Mouse (Mus musculus) neural tube, embryonic 14.5 days (tissue): ENCODE data around the gene Clcn6. TPM values are rescaled to one million over a fixed set of nuclear protein-coding genes. Genes with fewer than 3 reads are reported as not detected.
"Not testable (repeated sequence)": the region's sequence is repeated elsewhere in the genome, so short reads cannot be mapped to it uniquely, and the experiment has no call there.

Experiments
- ATAC-seq: fragments of 200-750 bp; cut with Nextera tagmentation; 2 replicates; pipeline ENCODE4 v1.8.0; 2017; ENCODE audit warnings: low read depth, mild to moderate bottlenecking, moderate TSS enrichment, moderate library complexity
- H3K27ac ChIP-seq: fragments of 300-500 bp; sonication (generic); 2 replicates; pipeline ENCODE4 v1.5.1; 2014; ENCODE audit warnings: low read depth, mild to moderate bottlenecking, control low read depth, low read length, moderate library complexity, mixed read lengths
- H3K27me3 ChIP-seq: fragments of 300-500 bp; sonication (generic); 2 replicates; pipeline ENCODE4 v1.6.1; 2014; ENCODE audit warnings: low read length; ENCODE audit not compliant: control insufficient read depth, insufficient read depth
- H3K36me3 ChIP-seq: fragments of 300-500 bp; sonication (generic); 2 replicates; pipeline ENCODE4 v1.6.1; 2014; ENCODE audit warnings: low read length, mixed read lengths; ENCODE audit not compliant: control insufficient read depth, insufficient read depth
- H3K4me1 ChIP-seq: fragments of 300-500 bp; sonication (generic); 2 replicates; pipeline ENCODE4 v1.6.1; 2014; ENCODE audit warnings: low read length; ENCODE audit not compliant: control insufficient read depth, insufficient read depth
- H3K4me2 ChIP-seq: fragments of 300-500 bp; sonication (generic); 2 replicates; pipeline ENCODE4 v1.6.1; 2014; ENCODE audit warnings: mild to moderate bottlenecking, low read depth, low read length, control low read depth
- H3K4me3 ChIP-seq: fragments of 300-500 bp; sonication (generic); 2 replicates; pipeline ENCODE4 v1.5.1; 2014; ENCODE audit warnings: low read depth, low read length, control low read depth, mixed read lengths
- H3K9ac ChIP-seq: fragments of 300-500 bp; sonication (generic); replicated peaks from 2 replicates; pipeline ENCODE4 v1.6.1; 2014; ENCODE audit warnings: low read depth, mild to moderate bottlenecking, control low read depth, low read length, mixed read lengths
- H3K9me3 ChIP-seq: fragments of 300-500 bp; sonication (generic); 2 replicates; pipeline ENCODE4 v1.6.1; 2016; ENCODE audit warnings: low read length; ENCODE audit not compliant: control insufficient read depth
- WGBS: fragments of 180-500 bp; shearing (Covaris S2); extraction: QIAGEN DNeasy Blood & Tissue Kit; methylation state at CpG from one replicate; pipeline ENCODE4 v1.1.7; 2014; 5-methylcytosine and 5-hydroxymethylcytosine counted together
- polyA plus RNA-seq: library from polyadenylated mRNA; unstranded; fragments of >200 nt; fragmentation: Nextera tagmentation; extraction: Ambion mirVana; gene quantifications from 2 replicates; pipeline ENCODE4 v1.2.1, GENCODE M21; 2014

Clcn6 gene
- polyA plus RNA-seq, 1 experiment from 2014 or later: 30.6 TPM

- no peak overlapping the region for H3K4me3 ChIP-seq
- no peak overlapping the region for H3K27ac ChIP-seq
- no peaks in the 10 kb centered on the region for H3K27me3 ChIP-seq
- peaks cover 8% of the 10 kb centered on the region for H3K4me1 ChIP-seq
- ATAC-seq: no peak
- no peak overlapping the region for H3K9ac ChIP-seq
- H3K36me3 ChIP-seq: peaks cover 32% of the 10 kb centered on the region
- no peaks in the 10 kb centered on the region for H3K9me3 ChIP-seq
- no peak overlapping the region for H3K4me2 ChIP-seq
- WGBS: 74% methylated on average over 4 of the region's 4 CpGs
Measured at GRCm38 (mm10) chr4:148046450-148047031, 7.9 kb upstream of the Clcn6 start.

GRCm38 (mm10) chr4:148044113-148044512 is 5.5 kb upstream of the Clcn6 start:
- Histone ChIP-seq H3K9me3 (no peaks in the 10 kb centered on the region), H3K27ac (no peak overlapping the region), H3K27me3 (no peaks in the 10 kb centered on the region), H3K9ac (no peak overlapping the region), H3K4me3 (no peak overlapping the region), H3K36me3 (peaks cover 14% of the 10 kb centered on the region; the same call in 1 of the 2 replicates), H3K4me2 (no peak overlapping the region), H3K4me1 (peaks cover 23% of the 10 kb centered on the region)
- WGBS: 95% methylated on average over 2 of the region's 2 CpGs
- no peak for ATAC-seq

- 78% methylated on average over 6 of the region's 8 CpGs for WGBS
- not testable (repeated sequence) for H3K9me3 ChIP-seq, H3K4me2 ChIP-seq, H3K27me3 ChIP-seq, H3K9ac ChIP-seq, ATAC-seq, H3K4me3 ChIP-seq, H3K27ac ChIP-seq, H3K36me3 ChIP-seq
- peaks cover 23% of the 10 kb centered on the region for H3K4me1 ChIP-seq
Measured at GRCm38 (mm10) chr4:148043327-148043726, 4.7 kb upstream of the Clcn6 start.

- Histone ChIP-seq H3K4me3 (peak overlapping the region; percentile 39), H3K27ac (peak overlapping the region; percentile 55), H3K27me3 (no peaks in the 10 kb centered on the region), H3K4me1 (peaks cover 28% of the 10 kb centered on the region), H3K9ac (peak overlapping the region; percentile 51), H3K9me3 (no peaks in the 10 kb centered on the region), H3K4me2 (peak overlapping the region; percentile 68), H3K36me3 (no peaks in the 10 kb centered on the region; the same call in 1 of the 2 replicates)
- WGBS: 9% methylated on average over 16 of the region's 16 CpGs
- no peak for ATAC-seq
Measured at GRCm38 (mm10) chr4:148041611-148042191, 3.1 kb upstream of the Clcn6 start.

GRCm38 (mm10) chr4:148040933-148041610 is 2.5 kb upstream of the Clcn6 start:
- H3K27me3 ChIP-seq: no peaks in the 10 kb centered on the region
- H3K9me3 ChIP-seq: no peaks in the 10 kb centered on the region
- H3K27ac ChIP-seq: peak overlapping the region; percentile 55
- ATAC-seq: peak; percentile 11
- H3K4me3 ChIP-seq: peak overlapping the region; percentile 39
- peak overlapping the region; percentile 68 for H3K4me2 ChIP-seq
- 3% methylated on average over 19 of the region's 19 CpGs for WGBS
- no peaks in the 10 kb centered on the region; the same call in 1 of the 2 replicates for H3K36me3 ChIP-seq
- peak overlapping the region; percentile 51 for H3K9ac ChIP-seq
- peaks cover 28% of the 10 kb centered on the region for H3K4me1 ChIP-seq

- H3K4me1 ChIP-seq: peaks cover 28% of the 10 kb centered on the region
- WGBS: 61% methylated on average over 15 of the region's 15 CpGs
Measured at GRCm38 (mm10) chr4:148040029-148040830, 1.6 kb upstream of the Clcn6 start.

GRCm38 (mm10) chr4:148039254-148040028 is 820 bp upstream of the Clcn6 start:
- Histone ChIP-seq H3K27ac (peak overlapping the region; percentile 79), H3K27me3 (no peaks in the 10 kb centered on the region), H3K36me3 (peaks cover 4% of the 10 kb centered on the region; the same call in 1 of the 2 replicates), H3K9ac (peak overlapping the region; percentile 60), H3K4me2 (peak overlapping the region; percentile 68), H3K4me1 (peaks cover 28% of the 10 kb centered on the region), H3K4me3 (peak overlapping the region; percentile 86), H3K9me3 (no peaks in the 10 kb centered on the region)
- WGBS: 19% methylated on average over 19 of the region's 19 CpGs
- ATAC-seq: no peak

More at GRCm38 (mm10) chr4:148040029-148040830, 1.6 kb upstream of the Clcn6 start:
- Histone ChIP-seq H3K9me3 (no peaks in the 10 kb centered on the region), H3K27ac (peak overlapping the region; percentile 55), H3K9ac (peak overlapping the region; percentile 60), H3K4me2 (peak overlapping the region; percentile 68), H3K4me3 (peak overlapping the region; percentile 86), H3K27me3 (no peaks in the 10 kb centered on the region), H3K36me3 (no peaks in the 10 kb centered on the region; the same call in 1 of the 2 replicates)
- ATAC-seq: no peak

GRCm38 (mm10) chr4:148038079-148038599 is 482 bp downstream of the Clcn6 start:
- H3K36me3 ChIP-seq: 0 out of 2 replicates have a peak, but pooled peaks cover 4% of the 10 kb centered on the region
- no peak for ATAC-seq
- H3K4me3 ChIP-seq: peak overlapping the region; percentile 86
- H3K9ac ChIP-seq: peak overlapping the region; percentile 80
- peaks cover 28% of the 10 kb centered on the region for H3K4me1 ChIP-seq
- H3K9me3 ChIP-seq: no peaks in the 10 kb centered on the region
- peak overlapping the region; percentile 91 for H3K27ac ChIP-seq
- 6% methylated on average over 26 of the region's 26 CpGs for WGBS
- peak overlapping the region; percentile 51 for H3K4me2 ChIP-seq
- no peaks in the 10 kb centered on the region for H3K27me3 ChIP-seq
